Mouse (Mus musculus) bone marrow, adult 2 months (tissue): ENCODE measurements around the gene Eif6. TPM values are rescaled to one million over a fixed set of nuclear protein-coding genes. Genes with fewer than 3 reads are reported as not detected.

Experiments used
- H3K27ac ChIP-seq: fragments of 200-500 bp; 2 replicates; pipeline ENCODE4 v1.5.1; 2012; ENCODE audit warnings: low read depth, mild to moderate bottlenecking, control low read depth, inconsistent platforms, low read length; ENCODE audit not compliant: control insufficient read depth, poor library complexity, insufficient read depth
- H3K4me1 ChIP-seq: fragments of 200-500 bp; 2 replicates; pipeline ENCODE4 v1.6.1; 2011; ENCODE audit warnings: low read length; ENCODE audit not compliant: control insufficient read depth, insufficient read depth
- H3K4me3 ChIP-seq: fragments of 200-500 bp; replicated peaks from 2 replicates; pipeline ENCODE3; 2011; ENCODE audit warnings: mild to moderate bottlenecking, low read depth, low read length, control low read depth; ENCODE audit not compliant: control insufficient read depth
- CTCF ChIP-seq: fragments of 200-500 bp; IDR thresholded peaks from 2 replicates; pipeline ENCODE4 v1.5.1; 2011; ENCODE audit warnings: low read length, control low read depth; ENCODE audit not compliant: control insufficient read depth, insufficient read depth
- POLR2A ChIP-seq: fragments of 200-500 bp; IDR thresholded peaks from 2 replicates; pipeline ENCODE4 v1.6.1; 2011; ENCODE audit warnings: low read depth, mild to moderate bottlenecking, control low read depth, low read length, borderline replicate concordance; ENCODE audit not compliant: control insufficient read depth
- WGBS: fragments of 180-500 bp; shearing (Covaris S2); methylation state at CpG from one replicate; pipeline ENCODE4 v1.1.7; 2018; 5-methylcytosine and 5-hydroxymethylcytosine counted together
- polyA plus RNA-seq: library from polyadenylated mRNA; stranded (reverse); fragments of >200 nt; gene quantifications from 2 replicates; pipeline ENCODE4 v1.2.4, GENCODE M21; 2011; ENCODE audit warnings: low replicate concordance; ENCODE audit not compliant: missing spikeins, insufficient read depth, insufficient read length

Eif6 gene
- polyA plus RNA-seq, 1 experiment: 146 TPM

DNA sequence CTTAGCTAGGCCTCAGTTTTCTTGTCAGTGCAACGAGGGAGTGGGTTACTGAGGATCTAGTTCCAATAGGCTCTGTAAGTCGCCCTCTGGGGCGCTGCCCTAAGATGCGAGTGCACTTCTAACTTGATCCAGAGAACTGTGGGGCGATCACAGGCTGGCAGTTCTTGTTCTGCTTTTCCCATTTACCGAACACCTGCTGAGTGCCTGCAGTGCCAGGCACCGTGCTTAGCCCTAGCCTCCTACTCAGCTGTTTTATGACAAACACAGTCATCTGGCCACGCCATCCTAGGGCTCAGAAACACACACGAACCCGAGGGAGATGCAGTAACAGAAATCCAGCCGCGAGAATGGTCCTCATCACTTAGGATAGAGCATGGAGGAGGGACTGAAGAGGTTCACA is 33.8 kb downstream of the Eif6 start:
- 22% methylated on average over 12 of the region's 12 CpGs for WGBS
- H3K4me1 ChIP-seq: no peaks in the 10 kb centered on the region; the same call in none of the 2 replicates
- no peak overlapping the region for H3K4me3 ChIP-seq
- TF ChIP-seq POLR2A (no peak), CTCF (no peak)
- H3K27ac ChIP-seq: no peak overlapping the region

GRCm38 (mm10) chr2:155787949-155788931 is 38.5 kb downstream of the Eif6 start:
- WGBS: 63% methylated on average over 18 of the region's 18 CpGs
- no peak for TF ChIP-seq POLR2A
- no peak for TF ChIP-seq CTCF

DNA sequence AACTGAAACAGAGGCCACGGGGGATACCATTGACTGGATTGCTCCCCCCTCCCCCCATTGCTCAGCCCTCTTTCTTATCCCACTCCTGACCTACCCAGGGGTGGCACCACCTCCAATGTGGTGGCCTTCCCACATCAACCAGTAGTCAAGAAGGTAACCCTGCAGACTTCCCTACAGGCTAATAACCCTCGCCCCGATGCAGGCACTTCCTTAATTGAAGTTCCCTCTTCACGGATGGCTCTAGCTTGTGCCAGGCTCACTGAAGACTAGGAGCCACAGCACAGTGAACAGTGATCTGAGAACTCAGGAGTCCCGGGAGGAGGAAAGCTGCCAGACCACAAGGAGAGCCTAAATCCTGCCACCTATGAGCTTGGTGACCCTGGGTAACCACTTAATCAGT is 39.8 kb downstream of the Eif6 start:
- TF ChIP-seq POLR2A: no peak
- no peak for TF ChIP-seq CTCF
- no peaks in the 10 kb centered on the region; the same call in 1 of the 2 replicates for H3K4me1 ChIP-seq
- H3K4me3 ChIP-seq: no peak overlapping the region
- H3K27ac ChIP-seq: no peak overlapping the region
- 16% methylated on average over 5 of the region's 5 CpGs for WGBS

More at GRCm38 (mm10) chr2:155787949-155788931, 38.5 kb downstream of the Eif6 start:
- no peak overlapping the region for H3K4me3 ChIP-seq
- H3K27ac ChIP-seq: no peak overlapping the region
- no peaks in the 10 kb centered on the region; the same call in 1 of the 2 replicates for H3K4me1 ChIP-seq

GRCm38 (mm10) chr2:155784534-155784933 is 42.2 kb downstream of the Eif6 start:
- Histone ChIP-seq H3K27ac (no peak overlapping the region), H3K4me1 (no peaks in the 10 kb centered on the region; the same call in 1 of the 2 replicates), H3K4me3 (no peak overlapping the region)
- WGBS: 71% methylated on average over 6 of the region's 6 CpGs
- TF ChIP-seq CTCF (no peak), POLR2A (no peak)

DNA sequence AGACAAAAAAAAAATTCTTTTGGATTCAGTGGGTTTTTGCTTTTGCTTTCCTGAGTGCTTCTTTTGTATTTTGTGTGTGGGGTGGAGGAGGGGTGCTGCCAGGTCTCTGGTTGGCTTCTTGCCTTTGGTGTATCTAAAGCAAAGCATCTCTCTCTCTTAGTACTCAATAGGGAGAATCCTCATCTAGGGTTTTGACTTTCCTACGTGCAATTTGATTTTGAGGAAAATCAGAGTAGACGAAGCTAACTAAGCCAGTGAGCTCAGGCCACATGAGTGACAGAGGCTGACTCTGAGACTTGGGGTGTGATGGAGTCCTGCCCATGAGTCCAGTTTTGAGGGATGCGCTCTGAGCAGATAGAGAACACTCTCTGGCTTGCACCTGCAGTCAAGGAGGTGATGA is 47.2 kb downstream of the Eif6 start:
- Histone ChIP-seq H3K27ac (no peak overlapping the region), H3K4me1 (no peaks in the 10 kb centered on the region; the same call in 1 of the 2 replicates), H3K4me3 (no peak overlapping the region)
- 85% methylated on average over 3 of the region's 3 CpGs for WGBS
- TF ChIP-seq CTCF (no peak), POLR2A (no peak)

GRCm38 (mm10) chr2:155779066-155779465 is 47.7 kb downstream of the Eif6 start:
- no peak for TF ChIP-seq POLR2A
- no peak for TF ChIP-seq CTCF
- H3K4me3 ChIP-seq: no peak overlapping the region
- 53% methylated on average over 7 of the region's 7 CpGs for WGBS
- H3K4me1 ChIP-seq: no peaks in the 10 kb centered on the region; the same call in 1 of the 2 replicates
- no peak overlapping the region for H3K27ac ChIP-seq

- no peak overlapping the region for H3K4me3 ChIP-seq
- no peak overlapping the region for H3K27ac ChIP-seq
- 62% methylated on average over 6 of the region's 6 CpGs for WGBS
- no peaks in the 10 kb centered on the region; the same call in 1 of the 2 replicates for H3K4me1 ChIP-seq
- TF ChIP-seq POLR2A (no peak), CTCF (no peak)
These were observed 48.7 kb downstream of the Eif6 start for GRCm38 (mm10) chr2:155778004-155778403.

DNA sequence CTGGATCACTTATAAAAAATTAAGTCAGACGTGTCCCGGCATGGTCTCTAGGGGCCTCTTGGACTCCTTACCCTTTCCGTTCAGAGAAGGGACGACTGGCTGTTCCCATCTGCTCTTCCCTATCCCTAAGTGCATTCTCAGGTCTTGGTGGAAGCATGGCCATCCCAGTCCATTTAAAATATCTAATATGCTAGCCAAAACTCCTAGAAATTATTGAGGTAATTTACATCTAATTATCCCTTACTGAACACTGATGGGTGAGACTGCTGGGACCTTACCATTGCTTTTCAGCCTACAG is 49.1 kb downstream of the Eif6 start:
- WGBS: 76% methylated on average over 4 of the region's 4 CpGs
- TF ChIP-seq POLR2A (no peak), CTCF (no peak)
- Histone ChIP-seq H3K4me3 (no peak overlapping the region), H3K4me1 (no peaks in the 10 kb centered on the region; the same call in 1 of the 2 replicates), H3K27ac (no peak overlapping the region)
